Comparison of ENCODE assay signal across 8 mouse cellular contexts in the genomic region with DNA sequence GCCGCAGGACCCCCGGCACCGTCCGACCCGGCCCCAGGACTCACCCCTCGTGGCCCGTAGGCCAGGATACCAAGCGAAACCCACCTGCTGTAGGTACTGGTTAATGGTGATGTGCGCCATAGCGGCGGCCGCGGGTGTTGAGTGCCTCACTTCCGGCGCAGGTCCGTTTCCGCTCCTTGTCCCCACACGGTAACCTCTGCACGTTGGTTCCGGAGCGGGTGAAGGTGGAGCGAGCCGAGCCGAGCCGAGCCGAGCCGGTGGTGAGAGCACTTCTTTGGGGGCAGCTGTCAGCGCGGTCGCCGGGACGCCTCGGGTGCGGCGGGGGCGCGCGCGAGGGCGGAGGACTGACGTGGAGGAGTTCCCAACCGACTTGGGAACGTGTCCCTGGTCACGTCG. TPM values are rescaled to one million over a fixed set of nuclear protein-coding genes. Genes with fewer than 3 reads are reported as not detected.
A peak's percentile ranks its signal among the peaks of the same experiment; 100 is the strongest.
DNase-seq lines count a peak whose midpoint lies in the region; ATAC-seq and TF ChIP-seq lines count a peak whose summit lies in the region.

No protein-coding gene starts in this region.

- peak overlapping the region; percentile 97 for H3K4me2 ChIP-seq in hindbrain, embryonic 15.5 days

- CTCF ChIA-PET in Patski (lab: Charles Lee): no interaction called here

- ATAC-seq in Patski: peak; percentile 47
- ATAC-seq in hindbrain, embryonic 15.5 days (ENCODE audit: low FRiP score, low read depth): peak; percentile 84

- peak; percentile 46 for DNase-seq in Patski (ENCODE audit: low read depth, low spot score)
- peak; percentile 97 to 98 for DNase-seq in cerebellum, postnatal 14 days
- peak; percentile 93 to 94 for DNase-seq in frontal cortex, postnatal 25 days (ENCODE audit: low spot score in 2 of 2)
- DNase-seq in left cerebral cortex, adult 11 months (ENCODE audit: low spot score): peak; percentile 82
- DNase-seq in lung, postnatal 4 days: peak; percentile 94
- peak; percentile 90 for DNase-seq in retina, postnatal 7 days (ENCODE audit: low read depth, low spot score)
- peak; percentile 93 for DNase-seq in urinary bladder, adult 2 months (ENCODE audit: low spot score)

- H3K27ac ChIP-seq in hindbrain, embryonic 15.5 days (replicated peaks): peak overlapping the region; percentile 95

- no peak for TF ChIP-seq CTCF in Patski (IDR thresholded peaks at IDR 0.05)

- H3K9me3 ChIP-seq in hindbrain, embryonic 15.5 days: no peaks in the 10 kb centered on the region

- peak overlapping the region; percentile 92 for H3K4me3 ChIP-seq in hindbrain, embryonic 15.5 days

- under 1% methylated on average over 45 of the region's 45 CpGs for WGBS in hindbrain, embryonic 15.5 days

- peaks cover 5% of the 10 kb centered on the region for H3K36me3 ChIP-seq in hindbrain, embryonic 15.5 days

- in situ Hi-C loops in Patski (cut with MboI; ENCODE audit: low pct_unique_long_range_greater_than_20kb): loop anchor here (10.0 kb wide), 1 partner anchor 120 kb away; no protein-coding TSS in a partner anchor

- no peaks in the 10 kb centered on the region for H3K27me3 ChIP-seq in Patski
- no peaks in the 10 kb centered on the region for H3K27me3 ChIP-seq in hindbrain, embryonic 15.5 days

- POLR2A ChIA-PET in Patski (lab: Charles Lee): interaction anchor here (1.3 to 1.5 kb wide), 3 partner anchors 17 to 125 kb away, joined by 3 to 4 read pairs (median 3); no protein-coding TSS in a partner anchor

- H3K4me1 ChIP-seq in hindbrain, embryonic 15.5 days (replicated peaks): peaks cover 26% of the 10 kb centered on the region

- H3K9ac ChIP-seq in hindbrain, embryonic 15.5 days: peak overlapping the region; percentile 81

RNA-seq across cellular contexts. Expression of gene Pcid2, which starts 0.6 kb away (rescaled TPM):
- 28.3 TPM for polyA plus RNA-seq in Patski (2021)
- polyA plus RNA-seq in hindbrain, embryonic 15.5 days (2015; fragmentation: Nextera tagmentation; extraction: Ambion mirVana): 40.4 TPM in 2 replicates
- polyA plus RNA-seq in urinary bladder, adult 2 months (2012; rRNA removed): 23.8 and 24.5 TPM in 2 replicates

RNA-seq across cellular contexts. Expression of gene Cul4a, which starts 0.7 kb away (rescaled TPM):
- 112 TPM for polyA plus RNA-seq in Patski (2021)
- polyA plus RNA-seq in hindbrain, embryonic 15.5 days (2015; fragmentation: Nextera tagmentation; extraction: Ambion mirVana): 68.2 and 69.8 TPM in 2 replicates
- polyA plus RNA-seq in urinary bladder, adult 2 months (2012; rRNA removed): 55.7 and 58.2 TPM in 2 replicates

RNA-seq across cellular contexts. Expression of gene Proz, which starts 44.0 kb away (rescaled TPM):
- polyA plus RNA-seq in Patski (2021): 0.13 TPM
- 0.84 and 1.1 TPM in 2 replicates for polyA plus RNA-seq in hindbrain, embryonic 15.5 days (2015; fragmentation: Nextera tagmentation; extraction: Ambion mirVana)
- 0.01 and 0.03 TPM in 2 replicates for polyA plus RNA-seq in urinary bladder, adult 2 months (2012; rRNA removed)

RNA-seq across cellular contexts. Expression of gene Lamp1, which starts 54.3 kb away (rescaled TPM):
- polyA plus RNA-seq in Patski (2021): 930 TPM
- 297 and 317 TPM in 2 replicates for polyA plus RNA-seq in hindbrain, embryonic 15.5 days (2015; fragmentation: Nextera tagmentation; extraction: Ambion mirVana)
- polyA plus RNA-seq in urinary bladder, adult 2 months (2012; rRNA removed): 555 and 563 TPM in 2 replicates

Comparison
In these comparisons a context has a peak if more than half of its experiments do, and no peak if none do; other contexts are left out.
1. Peak in every context shown above with its lines: DNase-seq, ATAC-seq, H3K4me3 ChIP-seq and H3K27ac ChIP-seq.
2. DNase-seq: peak in every context shown above with its lines; median percentile 98 in cerebellum, postnatal 14 days; 94 in lung, postnatal 4 days; 94 in frontal cortex, postnatal 25 days; 93 in urinary bladder, adult 2 months; 90 in retina, postnatal 7 days; 82 in left cerebral cortex, adult 11 months; 46 in Patski.